Mouse (Mus musculus): Measurements from ENCODE around the gene Rimbp2.
"Not testable (repeated sequence)": the region's sequence is repeated elsewhere in the genome, so short reads cannot be mapped to it uniquely, and the experiment has no call there.

Gene Rimbp2

GRCm38 (mm10) chr5:128953278-128954070 is at the start of gene Rimbp2:
Gene Rimbp2 (minus strand): TSS chr5:128953486.
- DNase-seq (ENCODE audit: low spot score): peak; percentile 68

- no peak for DNase-seq (ENCODE audit: low spot score)
Measured at GRCm38 (mm10) chr5:129002571-129003011, 49.3 kb upstream of the Rimbp2 start.

- no peak for DNase-seq (ENCODE audit: low spot score)
Measured at GRCm38 (mm10) chr5:129000706-129001468, 47.6 kb upstream of the Rimbp2 start.

GRCm38 (mm10) chr5:128987141-128987954 is 34.1 kb upstream of the Rimbp2 start:
- DNase-seq (ENCODE audit: low spot score): no peak

- DNase-seq (ENCODE audit: low spot score): no peak
Measured at GRCm38 (mm10) chr5:128985946-128986345, 32.7 kb upstream of the Rimbp2 start.

GRCm38 (mm10) chr5:128984536-128984935 is 31.2 kb upstream of the Rimbp2 start:
- DNase-seq (ENCODE audit: low spot score): no peak

- peak; percentile 59 for DNase-seq (ENCODE audit: low spot score)
Measured at GRCm38 (mm10) chr5:128981607-128982006, 28.3 kb upstream of the Rimbp2 start.

- DNase-seq (ENCODE audit: low spot score): no peak
Measured at GRCm38 (mm10) chr5:128980857-128981256, 27.6 kb upstream of the Rimbp2 start.

GRCm38 (mm10) chr5:128978957-128979356 is 25.7 kb upstream of the Rimbp2 start:
- DNase-seq (ENCODE audit: low spot score): no peak

- DNase-seq (ENCODE audit: low spot score): not testable (repeated sequence)
Measured at GRCm38 (mm10) chr5:128977466-128977865, 24.2 kb upstream of the Rimbp2 start.

GRCm38 (mm10) chr5:128976266-128976665 is 23.0 kb upstream of the Rimbp2 start:
- no peak for DNase-seq (ENCODE audit: low spot score)

GRCm38 (mm10) chr5:128971298-128971697 is 18.0 kb upstream of the Rimbp2 start:
- DNase-seq (ENCODE audit: low spot score): peak; percentile 81

- no peak for DNase-seq (ENCODE audit: low spot score)
Measured at GRCm38 (mm10) chr5:128970878-128971277, 17.6 kb upstream of the Rimbp2 start.

GRCm38 (mm10) chr5:128964353-128964752 is 11.1 kb upstream of the Rimbp2 start:
- DNase-seq (ENCODE audit: low spot score): no peak

GRCm38 (mm10) chr5:128958916-128959315 is 5.6 kb upstream of the Rimbp2 start:
- no peak for DNase-seq (ENCODE audit: low spot score)

GRCm38 (mm10) chr5:128954371-128954770 is 1.1 kb upstream of the Rimbp2 start:
- peak; percentile 44 for DNase-seq (ENCODE audit: low spot score)

GRCm38 (mm10) chr5:128952291-128953195 is 743 bp downstream of the Rimbp2 start:
- DNase-seq (ENCODE audit: low spot score): peak; percentile 46

GRCm38 (mm10) chr5:128951472-128951871 is 1.8 kb downstream of the Rimbp2 start:
- no peak for DNase-seq (ENCODE audit: low spot score)

- no peak for DNase-seq (ENCODE audit: low spot score)
Measured at GRCm38 (mm10) chr5:128947093-128947492, 6.2 kb downstream of the Rimbp2 start.

- no peak for DNase-seq (ENCODE audit: low spot score)
Measured at GRCm38 (mm10) chr5:128940436-128940835, 12.8 kb downstream of the Rimbp2 start.

GRCm38 (mm10) chr5:128935359-128935899 is 17.9 kb downstream of the Rimbp2 start:
- no peak for DNase-seq (ENCODE audit: low spot score)

All from layer of hippocampus, adult 11-12 months (tissue).